Comparison of ENCODE assay signal across 29 mouse cellular contexts in genomic region chr11:49183172-49183571, GRCm38 (mm10). TPM values are rescaled to one million over a fixed set of nuclear protein-coding genes. Genes with fewer than 3 reads are reported as not detected.
DNase-seq lines count a peak whose midpoint lies in the region; ATAC-seq and TF ChIP-seq lines count a peak whose summit lies in the region.
"Had no signal": no experiment of that assay in that cellular context is flagged by ENCODE, and none has a peak within 500 bp of the region (broad histone marks: within the 10 kb centered on the region; RNA-seq: fewer than 3 reads in every experiment).

No protein-coding gene starts in this region.

- no peaks in the 10 kb centered on the region for H3K9me3 ChIP-seq in heart, embryonic 10.5 days
- no peaks in the 10 kb centered on the region for H3K9me3 ChIP-seq in heart, embryonic 16.5 days (replicated peaks; ENCODE audit: control insufficient read depth, low read length)
- H3K9me3 ChIP-seq: embryonic facial prominence, embryonic 13.5 days; embryonic facial prominence, embryonic 15.5 days; forebrain, embryonic 10.5 days; forebrain, embryonic 12.5 days had no signal

- ATAC-seq in heart, embryonic 16.5 days (replicated peaks; ENCODE audit: extremely low read depth, insufficient read depth, low FRiP score): peak; percentile 35; the same call in 1 of the 2 replicates
- ATAC-seq: forebrain, embryonic 14.5 days; forebrain, embryonic 16.5 days had no signal

- H3K27me3 ChIP-seq in heart, adult 2 months (ENCODE audit: control insufficient read depth, insufficient read depth, low read length): no peaks in the 10 kb centered on the region
- H3K27me3 ChIP-seq in heart, embryonic 10.5 days (ENCODE audit: insufficient read depth, poor library complexity, severe bottlenecking): no peaks in the 10 kb centered on the region
- H3K27me3 ChIP-seq in heart, embryonic 16.5 days (ENCODE audit: control insufficient read depth, insufficient read depth, low read length): no peaks in the 10 kb centered on the region
- H3K27me3 ChIP-seq: embryonic facial prominence, embryonic 15.5 days; forebrain, embryonic 12.5 days had no signal

- TF ChIP-seq POLR2A in heart, adult 2 months (IDR thresholded peaks at IDR 0.05; ENCODE audit: insufficient read depth, low read depth, low read length): no peak

- H3K4me2 ChIP-seq in heart, embryonic 16.5 days (ENCODE audit: low read depth, low read length): no peak overlapping the region
- H3K4me2 ChIP-seq: embryonic facial prominence, embryonic 13.5 days; embryonic facial prominence, embryonic 15.5 days; forebrain, embryonic 12.5 days had no signal

- H3K36me3 ChIP-seq in heart, adult 2 months (ENCODE audit: control insufficient read depth, insufficient read depth, low read length): peaks cover 10% of the 10 kb centered on the region
- H3K36me3 ChIP-seq in heart, embryonic 10.5 days: no peaks in the 10 kb centered on the region
- no peaks in the 10 kb centered on the region for H3K36me3 ChIP-seq in heart, embryonic 16.5 days (ENCODE audit: control insufficient read depth, insufficient read depth)
- H3K36me3 ChIP-seq: embryonic facial prominence, embryonic 13.5 days; embryonic facial prominence, embryonic 15.5 days; forebrain, embryonic 10.5 days; forebrain, embryonic 12.5 days had no signal

- no peak for TF ChIP-seq CTCF in heart, adult 2 months (IDR thresholded peaks at IDR 0.05)

- WGBS in heart, adult 2 months: 28% methylated on average over 1 of the region's 1 CpGs
- 64% methylated on average over 1 of the region's 1 CpGs for WGBS in heart, embryonic 10.5 days
- WGBS in heart, embryonic 16.5 days: 47% methylated on average over 1 of the region's 1 CpGs

- intact Hi-C loops in heart, adult 2 months (cut with DNase I): loop anchor here (5.0 kb wide), 1 partner anchor 36 kb away; no protein-coding TSS in a partner anchor
- intact Hi-C loops in heart, postnatal 36 days (cut with DNase I): loop anchor here (10.0 kb wide), 1 partner anchor 372 kb away; the partner anchor contains the start of gene Olfr1380

- no peak overlapping the region for H3K4me3 ChIP-seq in heart, adult 2 months
- H3K4me3 ChIP-seq in heart, embryonic 10.5 days: no peak overlapping the region
- no peak overlapping the region for H3K4me3 ChIP-seq in heart, embryonic 16.5 days (ENCODE audit: low read length)
- H3K4me3 ChIP-seq in brown adipose tissue, adult 24 weeks (ENCODE audit: insufficient read depth, low read depth, low read length): 0 out of 2 replicates have a peak overlapping the region, but pooled peaks have one; percentile 61
- H3K4me3 ChIP-seq: embryonic facial prominence, embryonic 13.5 days; embryonic facial prominence, embryonic 15.5 days; erythroblast, embryonic 14.5 days; forebrain, embryonic 10.5 days; forebrain, embryonic 12.5 days had no signal

- TF ChIP-seq EP300 in heart, adult 2 months (IDR thresholded peaks at IDR 0.05; ENCODE audit: insufficient read depth, low read depth, low read length): no peak

- peaks cover 1% of the 10 kb centered on the region; the same call in 1 of the 2 replicates for H3K4me1 ChIP-seq in heart, adult 2 months (ENCODE audit: control insufficient read depth, insufficient read depth, low read length)
- H3K4me1 ChIP-seq in heart, embryonic 10.5 days: no peaks in the 10 kb centered on the region
- H3K4me1 ChIP-seq in heart, embryonic 16.5 days (ENCODE audit: control insufficient read depth, insufficient read depth, low read length): no peaks in the 10 kb centered on the region
- peaks cover 7% of the 10 kb centered on the region for H3K4me1 ChIP-seq in brown adipose tissue, adult 24 weeks (ENCODE audit: control insufficient read depth, insufficient read depth, insufficient read length, low read length)
- H3K4me1 ChIP-seq: embryonic facial prominence, embryonic 13.5 days; embryonic facial prominence, embryonic 15.5 days; forebrain, embryonic 10.5 days; forebrain, embryonic 12.5 days had no signal

- no peak overlapping the region for H3K9ac ChIP-seq in heart, adult 2 months (ENCODE audit: low read depth, low read length)
- H3K9ac ChIP-seq in heart, embryonic 16.5 days (ENCODE audit: low read length): no peak overlapping the region
- H3K9ac ChIP-seq: embryonic facial prominence, embryonic 13.5 days; embryonic facial prominence, embryonic 15.5 days; forebrain, embryonic 12.5 days had no signal

- no peak for DNase-seq in heart, adult 2 months
- DNase-seq in heart, embryonic 10.5 days (ENCODE audit: low spot score): no peak
- no peak for DNase-seq in heart, postnatal 36 days
- no peak for DNase-seq in cerebellum, postnatal 25 days
- DNase-seq: adrenal gland, adult 2 months; adrenal gland, postnatal 10 days; adrenal gland, postnatal 25 days; cerebellum, adult 11-12 months; cerebellum, adult 2 months; cerebellum, adult 9-10 months; cerebellum, postnatal 10 days; cerebellum, postnatal 36 days; embryo, embryonic 11 days had no signal

- no peaks in the 10 kb centered on the region for H3K79me2 ChIP-seq in heart, adult 2 months (replicated peaks; ENCODE audit: control insufficient read depth, insufficient read depth, low read length)

- H3K27ac ChIP-seq in heart, adult 2 months: peak overlapping the region; percentile 49
- no peak overlapping the region for H3K27ac ChIP-seq in heart, embryonic 10.5 days
- no peak overlapping the region for H3K27ac ChIP-seq in heart, embryonic 16.5 days (ENCODE audit: low read length)
- H3K27ac ChIP-seq in brown adipose tissue, adult 24 weeks (replicated peaks; ENCODE audit: low read depth, low read length): peak overlapping the region; percentile 99
- H3K27ac ChIP-seq: embryonic facial prominence, embryonic 13.5 days; embryonic facial prominence, embryonic 15.5 days; forebrain, embryonic 10.5 days; forebrain, embryonic 12.5 days had no signal

RNA-seq across cellular contexts. Expression of gene Btnl9, which starts 3.8 kb away (rescaled TPM):
- 10 to 100 TPM; 25.0 to 31.4 TPM for total RNA-seq in heart, adult 2 months (2021)
- polyA plus RNA-seq in heart, adult 2 months (2012; rRNA removed): 18.9 and 23.0 TPM in 2 replicates
- polyA plus RNA-seq in heart, embryonic 10.5 days (2016; fragmentation: Nextera tagmentation; extraction: Ambion mirVana): 0.11 and 0.23 TPM in 2 replicates
- polyA plus RNA-seq in heart, embryonic 16.5 days (2015; fragmentation: Nextera tagmentation; extraction: Ambion mirVana): 6.4 and 8.0 TPM in 2 replicates
- 10 to 100 TPM; 34.7 to 38.5 TPM for total RNA-seq in heart, postnatal 36 days (2021)
- polyA plus RNA-seq in brown adipose tissue, adult 24 weeks (2012; ENCODE audit: insufficient read depth, insufficient read length, missing spikeins): 12.3 and 23.2 TPM in 2 replicates
- total RNA-seq: MEL had no signal
- polyA plus RNA-seq: C2C12; cerebellum, adult 2 months; erythroblast, embryonic 14.5 days; forebrain, embryonic 12.5 days; forebrain, embryonic 14.5 days; forebrain, embryonic 16.5 days had no signal

RNA-seq across cellular contexts. Expression of gene Zfp62, which starts 19.9 kb away (rescaled TPM):
- total RNA-seq in heart, adult 2 months (2021): 10 to 100 TPM; 23.9 to 28.9 TPM
- 2.9 and 8.2 TPM in 2 replicates for polyA plus RNA-seq in heart, adult 2 months (2012; rRNA removed)
- polyA plus RNA-seq in heart, embryonic 10.5 days (2016; fragmentation: Nextera tagmentation; extraction: Ambion mirVana): 32.8 and 34.6 TPM in 2 replicates
- polyA plus RNA-seq in heart, embryonic 16.5 days (2015; fragmentation: Nextera tagmentation; extraction: Ambion mirVana): 28.3 and 30.0 TPM in 2 replicates
- total RNA-seq in heart, postnatal 36 days (2021): 10 to 100 TPM; 25.8 to 26.8 TPM
- 10.4 and 14.4 TPM in 2 replicates for polyA plus RNA-seq in brown adipose tissue, adult 24 weeks (2012; ENCODE audit: insufficient read depth, insufficient read length, missing spikeins)

RNA-seq across cellular contexts. Expression of gene Olfr1394, which starts 29.0 kb away (rescaled TPM):
- total RNA-seq in heart, adult 2 months (2021): not detected
- polyA plus RNA-seq in heart, adult 2 months (2012; rRNA removed): not detected in 2 replicates
- polyA plus RNA-seq in heart, embryonic 10.5 days (2016; fragmentation: Nextera tagmentation; extraction: Ambion mirVana): not detected in 2 replicates
- polyA plus RNA-seq in heart, embryonic 16.5 days (2015; fragmentation: Nextera tagmentation; extraction: Ambion mirVana): not detected in 2 replicates
- not detected for total RNA-seq in heart, postnatal 36 days (2021)
- not detected in 2 replicates for polyA plus RNA-seq in brown adipose tissue, adult 24 weeks (2012; ENCODE audit: insufficient read depth, insufficient read length, missing spikeins)
- total RNA-seq: adrenal gland, adult 2 months; adrenal gland, postnatal 10 days; adrenal gland, postnatal 25 days; adrenal gland, postnatal 4 days; common myeloid progenitor, adult 5-6 weeks; ES-E14; MEL had no signal
- polyA plus RNA-seq: adrenal gland, adult 2 months; brain, embryonic 14.5 days; C2C12; cerebellum, adult 2 months; embryonic facial prominence, embryonic 11.5 days; embryonic facial prominence, embryonic 13.5 days; erythroblast, embryonic 14.5 days; forebrain, embryonic 10.5 days; forebrain, embryonic 12.5 days; forebrain, embryonic 14.5 days; forebrain, embryonic 16.5 days had no signal

RNA-seq across cellular contexts. Expression of gene Olfr1395, which starts 41.1 kb away (rescaled TPM):
- not detected for total RNA-seq in heart, adult 2 months (2021)
- 0.12 TPM in 1 of 2 replicates, not detected in the other for polyA plus RNA-seq in heart, adult 2 months (2012; rRNA removed)
- not detected in 2 replicates for polyA plus RNA-seq in heart, embryonic 10.5 days (2016; fragmentation: Nextera tagmentation; extraction: Ambion mirVana)
- polyA plus RNA-seq in heart, embryonic 16.5 days (2015; fragmentation: Nextera tagmentation; extraction: Ambion mirVana): not detected in 2 replicates
- not detected for total RNA-seq in heart, postnatal 36 days (2021)
- polyA plus RNA-seq in brown adipose tissue, adult 24 weeks (2012; ENCODE audit: insufficient read depth, insufficient read length, missing spikeins): not detected in 2 replicates
- total RNA-seq: adrenal gland, adult 2 months; adrenal gland, postnatal 10 days; adrenal gland, postnatal 25 days; adrenal gland, postnatal 4 days; common myeloid progenitor, adult 5-6 weeks; ES-E14; MEL had no signal
- polyA plus RNA-seq: adrenal gland, adult 2 months; brain, embryonic 14.5 days; C2C12; embryonic facial prominence, embryonic 11.5 days; embryonic facial prominence, embryonic 13.5 days; erythroblast, embryonic 14.5 days; forebrain, embryonic 10.5 days; forebrain, embryonic 12.5 days; forebrain, embryonic 14.5 days; forebrain, embryonic 16.5 days had no signal

Comparison
In these comparisons a context has a peak if more than half of its experiments do, and no peak if none do; other contexts are left out.
1. H3K27ac ChIP-seq: peak in heart, adult 2 months (single experiment) and brown adipose tissue, adult 24 weeks (single experiment); none in heart, embryonic 10.5 days (single experiment) and heart, embryonic 16.5 days (single experiment).